Mouse (Mus musculus) brain, embryonic 14.5 days (tissue): ENCODE measurements around the gene C1qa. TPM values are rescaled to one million over a fixed set of nuclear protein-coding genes. Genes with fewer than 3 reads are reported as not detected.

Experiments used
- DNase-seq: peaks from one replicate; pipeline ENCODE4 v3.0.0-alpha.2; 2011; ENCODE audit warnings: low read depth
- CTCF ChIP-seq: fragments of 200-500 bp; IDR thresholded peaks from 2 replicates; pipeline ENCODE4 v1.5.1; 2012; ENCODE audit warnings: inconsistent platforms, mild to moderate bottlenecking, moderate library complexity, borderline replicate concordance; ENCODE audit not compliant: insufficient read depth, insufficient read length; ENCODE audit errors: extremely low read depth
- POLR2A ChIP-seq: fragments of 200-500 bp; IDR thresholded peaks from 2 replicates; pipeline ENCODE4 v1.6.1; 2012; ENCODE audit warnings: mild to moderate bottlenecking, inconsistent platforms, borderline replicate concordance; ENCODE audit not compliant: poor library complexity, insufficient read depth, insufficient read length, severe bottlenecking; ENCODE audit errors: extremely low read depth
- polyA plus RNA-seq: library from polyadenylated mRNA; depleted of rRNA; stranded (reverse); fragments of >200 nt; gene quantifications from 2 replicates; pipeline ENCODE4 v1.2.3, GENCODE M21; 2012

C1qa gene
- polyA plus RNA-seq, 1 experiment = 14.9 TPM

- peak; percentile 51 for DNase-seq
Measured at GRCm38 (mm10) chr4:136924529-136924928, 25.9 kb upstream of the C1qa start.

GRCm38 (mm10) chr4:136919526-136919925 lies 20.9 kb upstream of the C1qa start:
- no peak for DNase-seq
- TF ChIP-seq CTCF (no peak), POLR2A (no peak)

More at GRCm38 (mm10) chr4:136924529-136924928, 25.9 kb upstream of the C1qa start:
- TF ChIP-seq CTCF (0 out of 2 replicates have a peak, but pooled peaks have one; percentile 7), POLR2A (no peak)

GRCm38 (mm10) chr4:136918834-136919233 lies 20.2 kb upstream of the C1qa start:
- DNase-seq = no peak
- TF ChIP-seq CTCF = no peak
- TF ChIP-seq POLR2A = no peak

GRCm38 (mm10) chr4:136917165-136917524 lies 18.5 kb upstream of the C1qa start:
- peak; percentile 49 for DNase-seq
- TF ChIP-seq POLR2A = no peak
- TF ChIP-seq CTCF = no peak

GRCm38 (mm10) chr4:136916359-136917164 lies 18.0 kb upstream of the C1qa start:
- TF ChIP-seq POLR2A (no peak), CTCF (no peak)
- DNase-seq = peak; percentile 78

GRCm38 (mm10) chr4:136912841-136913240 lies 14.2 kb upstream of the C1qa start:
- TF ChIP-seq CTCF (no peak), POLR2A (no peak)
- peak; percentile 64 for DNase-seq

- no peak for DNase-seq
- TF ChIP-seq CTCF (no peak), POLR2A (no peak)
Measured at GRCm38 (mm10) chr4:136911804-136912203, 13.2 kb upstream of the C1qa start.

GRCm38 (mm10) chr4:136911211-136911646 lies 12.6 kb upstream of the C1qa start:
- TF ChIP-seq CTCF = no peak
- TF ChIP-seq POLR2A = no peak
- peak; percentile 81 for DNase-seq

- no peak for TF ChIP-seq CTCF
- DNase-seq = no peak
Measured at GRCm38 (mm10) chr4:136907809-136908208, 9.2 kb upstream of the C1qa start.

- peak; percentile 66 for DNase-seq
- TF ChIP-seq POLR2A = no peak
- TF ChIP-seq CTCF = peak; percentile 77
Measured at GRCm38 (mm10) chr4:136907033-136907432, 8.4 kb upstream of the C1qa start.

GRCm38 (mm10) chr4:136904767-136905539 lies 6.3 kb upstream of the C1qa start:
- TF ChIP-seq POLR2A (no peak), CTCF (no peak)
- DNase-seq = peak; percentile 89

GRCm38 (mm10) chr4:136899154-136899553 lies 551 bp upstream of the C1qa start:
- TF ChIP-seq CTCF (peak; percentile 46; the same call in 1 of the 2 replicates), POLR2A (no peak)
- no peak for DNase-seq

- peak; percentile 41 for DNase-seq
- no peak for TF ChIP-seq POLR2A
- no peak for TF ChIP-seq CTCF
Measured at GRCm38 (mm10) chr4:136898084-136898598, 462 bp downstream of the C1qa start.

GRCm38 (mm10) chr4:136896461-136896860 lies 2.1 kb downstream of the C1qa start:
- TF ChIP-seq POLR2A = no peak
- TF ChIP-seq CTCF = no peak
- no peak for DNase-seq

GRCm38 (mm10) chr4:136895861-136896260 lies 2.7 kb downstream of the C1qa start:
- TF ChIP-seq CTCF = no peak
- no peak for TF ChIP-seq POLR2A
- DNase-seq = no peak
